Mouse (Mus musculus) liver, embryonic 14.5 days (tissue): ENCODE data around the gene Gabrr2.

Source experiments
- CTCF ChIP-seq: IDR thresholded peaks from 2 replicates; pipeline ENCODE4 v1.5.1; 2016; ENCODE audit warnings: antibody characterized with exemption, low read depth, control low read depth
- EP300 ChIP-seq: IDR thresholded peaks from 2 replicates; pipeline ENCODE4 v1.6.1; 2016; ENCODE audit warnings: antibody characterized with exemption, low read depth

- TF ChIP-seq CTCF = no peak
- TF ChIP-seq EP300 = no peak
Observed at GRCm38 (mm10) chr4:33074851-33075250, 12.1 kb downstream of the Gabrr2 start.
